Mouse (Mus musculus) liver, postnatal 0 days (tissue): ENCODE results near the gene Mttp.

Experiments
- CTCF ChIP-seq: sonication (generic); IDR thresholded peaks from 2 replicates; pipeline ENCODE4 v1.5.1; 2016; ENCODE audit warnings: antibody characterized with exemption, low read depth
- EP300 ChIP-seq: IDR thresholded peaks from 2 replicates; pipeline ENCODE4 v1.6.1; 2016; ENCODE audit warnings: antibody characterized with exemption, low read depth, mild to moderate bottlenecking

DNA sequence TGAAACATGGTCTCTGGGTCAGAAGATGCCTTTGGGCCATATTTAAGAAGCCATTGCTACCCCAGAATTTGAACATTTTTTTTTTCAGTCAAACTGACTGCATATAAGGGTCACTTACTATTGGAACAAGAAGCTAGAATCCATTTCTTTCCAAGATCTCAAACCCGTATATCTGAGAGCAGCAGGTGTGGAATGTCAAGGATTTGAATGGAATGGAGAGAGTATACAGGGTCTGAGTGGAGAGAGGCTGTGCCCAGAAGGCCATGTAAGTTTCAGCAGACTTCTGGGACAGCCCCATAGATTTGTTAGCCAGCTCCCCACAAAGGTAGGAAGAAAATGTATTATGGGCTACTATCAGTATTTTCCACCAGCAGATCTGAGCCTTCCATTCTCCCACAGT is 66.1 kb downstream of the Mttp start:
- TF ChIP-seq CTCF (no peak), EP300 (no peak)
